ENCODE assay signal across 14 mouse cellular contexts in the genomic region with DNA sequence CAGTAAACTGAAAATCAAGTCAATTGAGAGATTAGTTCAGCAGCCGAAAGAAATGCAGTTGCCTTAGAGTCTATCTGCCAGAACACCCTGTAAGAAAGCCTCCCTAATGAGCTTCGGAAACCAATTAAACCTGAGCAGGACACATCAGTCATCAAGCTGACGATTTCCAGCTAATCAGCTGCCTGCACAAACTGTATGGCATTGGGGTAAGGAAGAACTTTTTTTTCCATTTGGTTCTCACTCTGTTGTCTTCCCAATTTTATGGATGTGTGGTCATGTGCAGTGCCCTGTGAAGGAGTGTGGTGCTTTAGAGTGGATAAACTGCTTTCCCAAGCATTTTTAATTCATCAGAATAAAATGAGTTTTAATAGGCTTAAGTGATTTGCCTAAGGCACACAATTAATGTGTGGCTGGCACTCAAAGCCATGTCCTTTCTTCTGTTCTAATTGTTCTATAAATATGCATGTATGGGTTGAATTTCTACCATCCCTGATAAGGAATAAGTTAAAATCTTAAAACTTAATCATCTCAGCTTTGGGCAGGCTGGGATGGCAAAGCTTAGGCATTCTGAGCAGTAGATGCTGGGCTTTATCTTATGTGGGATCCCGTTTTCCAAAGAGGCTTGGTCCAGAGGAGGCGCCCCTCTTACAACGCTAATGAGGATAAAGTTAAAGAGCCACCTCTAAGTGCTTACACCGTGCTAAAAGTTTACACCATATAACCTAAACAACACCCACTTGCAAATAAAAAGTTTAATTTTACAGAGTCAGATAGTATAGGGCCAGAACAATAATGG.
DNase-seq lines count a peak whose midpoint lies in the region; ATAC-seq and TF ChIP-seq lines count a peak whose summit lies in the region.
"Had no signal": no experiment of that assay in that cellular context is flagged by ENCODE, and none has a peak within 500 bp of the region (broad histone marks: within the 10 kb centered on the region; RNA-seq: fewer than 3 reads in every experiment).

No protein-coding gene starts in this region.

- no peaks in the 10 kb centered on the region for H3K36me3 ChIP-seq in midbrain, embryonic 16.5 days (ENCODE audit: control insufficient read depth, insufficient read depth, low read length)
- no peaks in the 10 kb centered on the region for H3K36me3 ChIP-seq in liver, postnatal 0 days (replicated peaks; ENCODE audit: insufficient read depth, low read length)
- H3K36me3 ChIP-seq: embryonic facial prominence, embryonic 13.5 days had no signal

- no peaks in the 10 kb centered on the region for H3K9me3 ChIP-seq in midbrain, embryonic 16.5 days (replicated peaks; ENCODE audit: control insufficient read depth, low read length, poor library complexity, severe bottlenecking)
- no peaks in the 10 kb centered on the region for H3K9me3 ChIP-seq in liver, postnatal 0 days (ENCODE audit: low read length)
- H3K9me3 ChIP-seq: embryonic facial prominence, embryonic 13.5 days had no signal

- no peak for TF ChIP-seq CTCF in liver, postnatal 0 days (IDR thresholded peaks at IDR 0.05; ENCODE audit: low read depth)
- TF ChIP-seq CTCF in cerebellum, adult 2 months (IDR thresholded peaks at IDR 0.05; ENCODE audit: borderline replicate concordance, insufficient read depth, low read depth, low read length): no peak

- no peak overlapping the region for H3K27ac ChIP-seq in midbrain, embryonic 16.5 days (ENCODE audit: low read length)
- H3K27ac ChIP-seq in liver, postnatal 0 days (ENCODE audit: low read depth): no peak overlapping the region
- H3K27ac ChIP-seq in cerebellum, adult 2 months (ENCODE audit: insufficient read depth, low read length): no peak overlapping the region
- H3K27ac ChIP-seq: embryonic facial prominence, embryonic 13.5 days; layer of hippocampus, adult 2 months had no signal

- no peak for TF ChIP-seq EP300 in liver, postnatal 0 days (IDR thresholded peaks at IDR 0.05; ENCODE audit: low read depth)

- no peaks in the 10 kb centered on the region for H3K27me3 ChIP-seq in midbrain, embryonic 16.5 days (ENCODE audit: control insufficient read depth, insufficient read depth, low read depth, low read length)
- no peaks in the 10 kb centered on the region for H3K27me3 ChIP-seq in liver, postnatal 0 days (ENCODE audit: insufficient read depth, low read length)
- no peaks in the 10 kb centered on the region for H3K27me3 ChIP-seq in cerebellum, adult 2 months (ENCODE audit: control insufficient read depth, insufficient read depth, low read length)
- H3K27me3 ChIP-seq: embryonic facial prominence, embryonic 13.5 days had no signal

- H3K4me3 ChIP-seq in midbrain, embryonic 16.5 days (ENCODE audit: low read depth, low read length): no peak overlapping the region
- H3K4me3 ChIP-seq in liver, postnatal 0 days (ENCODE audit: low read depth, low read length): no peak overlapping the region
- no peak overlapping the region for H3K4me3 ChIP-seq in cerebellum, adult 2 months (replicated peaks; ENCODE audit: insufficient read depth, low read depth, low read length)
- H3K4me3 ChIP-seq: embryonic facial prominence, embryonic 13.5 days; layer of hippocampus, adult 2 months had no signal

- WGBS in midbrain, embryonic 16.5 days: 25% methylated on average over 7 of the region's 7 CpGs
- WGBS in liver, postnatal 0 days (ENCODE audit: insufficient replicate concordance): 67% methylated on average over 7 of the region's 7 CpGs
- 65% methylated on average over 7 of the region's 7 CpGs for WGBS in cerebellum, adult 2 months

- no peak for TF ChIP-seq POLR2A in cerebellum, adult 2 months (IDR thresholded peaks at IDR 0.05; ENCODE audit: borderline replicate concordance, insufficient read depth, low read length)

- peak; percentile 86 for ATAC-seq in midbrain, embryonic 16.5 days
- ATAC-seq in liver, postnatal 0 days: no peak
- ATAC-seq: intestine, embryonic 16.5 days had no signal

- no peak overlapping the region for H3K4me2 ChIP-seq in midbrain, embryonic 16.5 days (ENCODE audit: low read length)
- no peak overlapping the region for H3K4me2 ChIP-seq in liver, postnatal 0 days (ENCODE audit: low read depth, low read length)
- H3K4me2 ChIP-seq: embryonic facial prominence, embryonic 13.5 days had no signal

- H3K9ac ChIP-seq in midbrain, embryonic 16.5 days (ENCODE audit: low read depth, low read length): no peak overlapping the region
- H3K9ac ChIP-seq in liver, postnatal 0 days (replicated peaks): no peak overlapping the region
- H3K9ac ChIP-seq: embryonic facial prominence, embryonic 13.5 days had no signal

- H3K4me1 ChIP-seq in midbrain, embryonic 16.5 days (ENCODE audit: control insufficient read depth, insufficient read depth, low read length): no peaks in the 10 kb centered on the region
- no peaks in the 10 kb centered on the region for H3K4me1 ChIP-seq in liver, postnatal 0 days (ENCODE audit: insufficient read depth)
- no peaks in the 10 kb centered on the region for H3K4me1 ChIP-seq in cerebellum, adult 2 months (ENCODE audit: control insufficient read depth, insufficient read depth, low read length)
- H3K4me1 ChIP-seq: embryonic facial prominence, embryonic 13.5 days had no signal

- DNase-seq in embryo, embryonic 11 days: peak; percentile 7
- DNase-seq in embryo, embryonic 10 days (ENCODE audit: low spot score): no peak
- peak; percentile 15 for DNase-seq in brain, adult 2 months (ENCODE audit: low read depth, low spot score)
- DNase-seq in forelimb bud, embryonic 11.5 days (ENCODE audit: low read depth, low spot score): peak; percentile 40
- DNase-seq in liver, postnatal 0 days: no peak
- no peak for DNase-seq in cerebellum, adult 2 months
- no peak for DNase-seq in adrenal gland, postnatal 25 days
- DNase-seq: adrenal gland, postnatal 36 days; cerebellum, adult 8-10 months; lung, postnatal 10 days had no signal

Comparison
In these comparisons a context has a peak if more than half of its experiments do, and no peak if none do; other contexts are left out.
1. DNase-seq: peak in embryo, embryonic 11 days (single experiment), brain, adult 2 months (single experiment) and forelimb bud, embryonic 11.5 days (single experiment); none in embryo, embryonic 10 days (single experiment), liver, postnatal 0 days (single experiment), cerebellum, adult 2 months (0 of 2) and adrenal gland, postnatal 25 days (single experiment).